Mouse (Mus musculus): ENCODE measurements around the gene Sh2d3c. TPM values are rescaled to one million over a fixed set of nuclear protein-coding genes. Genes with fewer than 3 reads are reported as not detected.

Sh2d3c gene
- polyA plus RNA-seq, 1 experiment from 2014 or later = 27.4 TPM

- H3K27ac ChIP-seq (ENCODE audit: low read length) = peak overlapping the region; percentile 40; the same call in 1 of the 2 replicates
- peak; percentile 97 for ATAC-seq (ENCODE audit: insufficient read depth, low FRiP score)
- H3K4me3 ChIP-seq (replicated peaks; ENCODE audit: low read length) = peak overlapping the region; percentile 50
- H3K9ac ChIP-seq (ENCODE audit: low read length) = peak overlapping the region; percentile 69
- WGBS = 1% methylated on average over 16 of the region's 16 CpGs
- no peaks in the 10 kb centered on the region for H3K9me3 ChIP-seq (replicated peaks; ENCODE audit: control insufficient read depth, low read length)
- H3K4me2 ChIP-seq (ENCODE audit: low read depth, low read length) = peak overlapping the region; percentile 66
- no peaks in the 10 kb centered on the region for H3K27me3 ChIP-seq (ENCODE audit: control insufficient read depth, insufficient read depth, low read length)
- H3K36me3 ChIP-seq (ENCODE audit: control insufficient read depth, insufficient read depth, low read length) = no peaks in the 10 kb centered on the region
- H3K4me1 ChIP-seq (ENCODE audit: control insufficient read depth, insufficient read depth, low read length) = peaks cover 16% of the 10 kb centered on the region
These were observed 6.6 kb downstream of the Sh2d3c start for GRCm38 (mm10) chr2:32727435-32727834.

DNA sequence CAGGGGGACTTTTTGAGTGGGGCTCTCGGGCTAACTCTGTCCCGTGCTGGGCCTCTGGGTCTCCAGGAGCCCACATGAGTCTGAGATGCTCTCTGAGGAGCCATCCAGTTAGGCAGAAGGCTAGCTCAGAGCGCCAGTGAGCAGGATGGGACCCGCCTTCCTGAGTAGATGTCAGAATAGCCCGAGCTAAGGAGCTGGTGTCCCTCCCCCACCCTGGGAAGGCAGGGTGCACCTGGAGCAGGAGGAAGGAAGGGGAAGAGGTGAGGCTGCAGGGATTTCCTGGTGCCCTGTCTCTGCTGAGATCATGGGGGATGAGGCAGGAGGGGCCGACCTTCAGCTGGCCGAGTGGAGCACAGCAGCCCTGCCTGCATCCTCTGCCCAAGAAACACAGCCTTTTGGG lies 7.6 kb downstream of the Sh2d3c start:
- Histone ChIP-seq H3K36me3 (ENCODE audit: control insufficient read depth, insufficient read depth, low read length) (no peaks in the 10 kb centered on the region), H3K9ac (ENCODE audit: low read length) (peak overlapping the region; percentile 69), H3K27me3 (ENCODE audit: control insufficient read depth, insufficient read depth, low read length) (no peaks in the 10 kb centered on the region), H3K4me1 (ENCODE audit: control insufficient read depth, insufficient read depth, low read length) (peaks cover 16% of the 10 kb centered on the region), H3K27ac (ENCODE audit: low read length) (peak overlapping the region; percentile 15; the same call in 1 of the 2 replicates), H3K4me3 (replicated peaks; ENCODE audit: low read length) (peak overlapping the region; percentile 50), H3K9me3 (replicated peaks; ENCODE audit: control insufficient read depth, low read length) (no peaks in the 10 kb centered on the region), H3K4me2 (ENCODE audit: low read depth, low read length) (peak overlapping the region; percentile 66)
- no peak for ATAC-seq (ENCODE audit: insufficient read depth, low FRiP score)
- WGBS = 39% methylated on average over 7 of the region's 7 CpGs

DNA sequence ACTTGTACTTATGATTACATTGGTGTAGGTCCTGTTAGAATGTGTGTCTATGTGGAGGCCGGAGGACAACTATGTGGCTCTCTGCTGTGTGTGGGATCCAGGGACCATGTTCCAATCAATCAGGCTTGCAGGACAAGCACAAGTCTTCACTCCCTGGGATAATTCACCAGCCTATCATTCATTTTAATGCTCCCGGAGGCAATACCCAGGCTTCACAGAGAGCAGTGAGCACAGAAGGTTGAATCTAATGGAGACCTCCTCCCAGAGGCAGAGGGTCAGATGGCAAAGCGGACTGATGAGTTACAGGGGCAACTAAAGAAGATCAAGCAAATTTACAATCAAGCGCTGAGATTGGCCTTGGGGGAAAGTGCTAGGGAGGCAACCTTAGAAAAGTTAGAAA lies 8.7 kb downstream of the Sh2d3c start:
- H3K36me3 ChIP-seq (ENCODE audit: control insufficient read depth, insufficient read depth, low read length) = no peaks in the 10 kb centered on the region
- peaks cover 19% of the 10 kb centered on the region for H3K4me1 ChIP-seq (ENCODE audit: control insufficient read depth, insufficient read depth, low read length)
- no peak for ATAC-seq (ENCODE audit: insufficient read depth, low FRiP score)
- H3K27ac ChIP-seq (ENCODE audit: low read length) = peak overlapping the region; percentile 46; the same call in 1 of the 2 replicates
- no peaks in the 10 kb centered on the region for H3K27me3 ChIP-seq (ENCODE audit: control insufficient read depth, insufficient read depth, low read length)
- H3K4me3 ChIP-seq (replicated peaks; ENCODE audit: low read length) = peak overlapping the region; percentile 19
- peak overlapping the region; percentile 19; the same call in 1 of the 2 replicates for H3K9ac ChIP-seq (ENCODE audit: low read length)
- peak overlapping the region; percentile 38 for H3K4me2 ChIP-seq (ENCODE audit: low read depth, low read length)
- no peaks in the 10 kb centered on the region for H3K9me3 ChIP-seq (replicated peaks; ENCODE audit: control insufficient read depth, low read length)
- 68% methylated on average over 4 of the region's 4 CpGs for WGBS

GRCm38 (mm10) chr2:32730854-32731253 lies 10.0 kb downstream of the Sh2d3c start:
- H3K4me1 ChIP-seq (ENCODE audit: control insufficient read depth, insufficient read depth, low read length) = peaks cover 26% of the 10 kb centered on the region
- peak overlapping the region; percentile 37; the same call in 1 of the 2 replicates for H3K9ac ChIP-seq (ENCODE audit: low read length)
- peak overlapping the region; percentile 89 for H3K27ac ChIP-seq (ENCODE audit: low read length)
- H3K4me3 ChIP-seq (replicated peaks; ENCODE audit: low read length) = 0 out of 2 replicates have a peak overlapping the region, but pooled peaks have one; percentile 1
- no peaks in the 10 kb centered on the region for H3K9me3 ChIP-seq (replicated peaks; ENCODE audit: control insufficient read depth, low read length)
- no peaks in the 10 kb centered on the region for H3K36me3 ChIP-seq (ENCODE audit: control insufficient read depth, insufficient read depth, low read length)
- 32% methylated on average over 11 of the region's 11 CpGs for WGBS
- H3K27me3 ChIP-seq (ENCODE audit: control insufficient read depth, insufficient read depth, low read length) = no peaks in the 10 kb centered on the region
- no peak for ATAC-seq (ENCODE audit: insufficient read depth, low FRiP score)
- H3K4me2 ChIP-seq (ENCODE audit: low read depth, low read length) = peak overlapping the region; percentile 38

DNA sequence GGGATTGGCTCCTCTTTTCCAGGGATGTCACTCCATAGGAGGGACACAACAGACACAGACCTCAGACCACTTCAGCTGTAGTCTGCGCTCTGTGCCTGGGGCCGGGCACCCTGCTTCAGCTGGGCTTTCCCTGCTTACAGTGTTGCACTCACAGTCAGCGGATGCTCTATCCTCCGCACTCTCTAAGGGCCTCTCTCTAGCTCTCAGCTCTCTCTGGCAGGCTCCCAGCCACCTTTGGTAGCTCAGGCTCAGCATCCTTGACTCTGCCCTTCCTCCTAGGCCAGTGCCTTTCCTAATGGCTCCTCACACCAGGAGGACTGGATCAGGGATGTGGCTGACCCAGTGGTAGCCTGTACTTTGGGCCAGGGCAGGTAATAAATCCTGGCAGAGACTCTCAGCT lies 11.1 kb downstream of the Sh2d3c start:
- Histone ChIP-seq H3K27ac (ENCODE audit: low read length) (peak overlapping the region; percentile 89), H3K4me3 (replicated peaks; ENCODE audit: low read length) (no peak overlapping the region), H3K36me3 (ENCODE audit: control insufficient read depth, insufficient read depth, low read length) (no peaks in the 10 kb centered on the region), H3K9me3 (replicated peaks; ENCODE audit: control insufficient read depth, low read length) (no peaks in the 10 kb centered on the region), H3K9ac (ENCODE audit: low read length) (peak overlapping the region; percentile 28; the same call in 1 of the 2 replicates), H3K4me2 (ENCODE audit: low read depth, low read length) (no peak overlapping the region), H3K27me3 (ENCODE audit: control insufficient read depth, insufficient read depth, low read length) (no peaks in the 10 kb centered on the region), H3K4me1 (ENCODE audit: control insufficient read depth, insufficient read depth, low read length) (peaks cover 26% of the 10 kb centered on the region)
- no peak for ATAC-seq (ENCODE audit: insufficient read depth, low FRiP score)
- WGBS = 67% methylated on average over 4 of the region's 4 CpGs

- Histone ChIP-seq H3K27me3 (ENCODE audit: control insufficient read depth, insufficient read depth, low read length) (no peaks in the 10 kb centered on the region), H3K27ac (ENCODE audit: low read length) (no peak overlapping the region), H3K4me2 (ENCODE audit: low read depth, low read length) (no peak overlapping the region), H3K36me3 (ENCODE audit: control insufficient read depth, insufficient read depth, low read length) (no peaks in the 10 kb centered on the region), H3K4me3 (replicated peaks; ENCODE audit: low read length) (no peak overlapping the region), H3K9me3 (replicated peaks; ENCODE audit: control insufficient read depth, low read length) (no peaks in the 10 kb centered on the region), H3K4me1 (ENCODE audit: control insufficient read depth, insufficient read depth, low read length) (peaks cover 26% of the 10 kb centered on the region), H3K9ac (ENCODE audit: low read length) (no peak overlapping the region)
- no peak for ATAC-seq (ENCODE audit: insufficient read depth, low FRiP score)
- WGBS = 71% methylated on average over 6 of the region's 6 CpGs
These were observed 11.8 kb downstream of the Sh2d3c start for GRCm38 (mm10) chr2:32732695-32733094.

DNA sequence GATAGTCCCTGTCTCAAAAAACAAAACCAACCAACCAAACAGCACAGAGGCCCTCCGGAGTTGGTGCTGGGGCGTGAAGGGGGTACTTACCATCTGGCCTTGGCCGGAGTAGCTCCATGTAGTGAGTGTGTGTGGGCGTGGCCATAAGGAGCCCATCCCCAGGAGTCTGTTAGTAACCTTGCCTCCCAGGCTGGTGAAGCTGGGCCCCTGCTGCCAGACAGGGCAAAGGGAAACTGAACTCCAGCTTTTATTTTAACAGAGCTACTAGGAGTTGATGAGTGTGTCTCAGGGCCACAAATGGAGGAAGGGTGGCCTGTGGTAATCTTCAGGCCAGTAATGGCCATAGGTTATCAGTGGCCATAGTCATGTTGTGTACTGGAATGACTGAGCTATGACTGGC lies 13.6 kb downstream of the Sh2d3c start:
- no peaks in the 10 kb centered on the region for H3K36me3 ChIP-seq (ENCODE audit: control insufficient read depth, insufficient read depth, low read length)
- WGBS = 38% methylated on average over 4 of the region's 4 CpGs
- no peak overlapping the region for H3K4me2 ChIP-seq (ENCODE audit: low read depth, low read length)
- H3K27ac ChIP-seq (ENCODE audit: low read length) = peak overlapping the region; percentile 58
- H3K4me1 ChIP-seq (ENCODE audit: control insufficient read depth, insufficient read depth, low read length) = peaks cover 26% of the 10 kb centered on the region
- no peaks in the 10 kb centered on the region for H3K9me3 ChIP-seq (replicated peaks; ENCODE audit: control insufficient read depth, low read length)
- H3K9ac ChIP-seq (ENCODE audit: low read length) = no peak overlapping the region
- H3K4me3 ChIP-seq (replicated peaks; ENCODE audit: low read length) = no peak overlapping the region
- H3K27me3 ChIP-seq (ENCODE audit: control insufficient read depth, insufficient read depth, low read length) = no peaks in the 10 kb centered on the region
- no peak for ATAC-seq (ENCODE audit: insufficient read depth, low FRiP score)

GRCm38 (mm10) chr2:32734933-32735332 lies 14.1 kb downstream of the Sh2d3c start:
- H3K27ac ChIP-seq (ENCODE audit: low read length) = peak overlapping the region; percentile 58; the same call in 1 of the 2 replicates
- WGBS = 49% methylated on average over 4 of the region's 4 CpGs
- no peaks in the 10 kb centered on the region for H3K36me3 ChIP-seq (ENCODE audit: control insufficient read depth, insufficient read depth, low read length)
- H3K9me3 ChIP-seq (replicated peaks; ENCODE audit: control insufficient read depth, low read length) = no peaks in the 10 kb centered on the region
- H3K4me2 ChIP-seq (ENCODE audit: low read depth, low read length) = no peak overlapping the region
- H3K9ac ChIP-seq (ENCODE audit: low read length) = no peak overlapping the region
- H3K4me1 ChIP-seq (ENCODE audit: control insufficient read depth, insufficient read depth, low read length) = peaks cover 26% of the 10 kb centered on the region
- ATAC-seq (ENCODE audit: insufficient read depth, low FRiP score) = no peak; the same call in 1 of the 2 replicates
- H3K27me3 ChIP-seq (ENCODE audit: control insufficient read depth, insufficient read depth, low read length) = no peaks in the 10 kb centered on the region
- no peak overlapping the region for H3K4me3 ChIP-seq (replicated peaks; ENCODE audit: low read length)

DNA sequence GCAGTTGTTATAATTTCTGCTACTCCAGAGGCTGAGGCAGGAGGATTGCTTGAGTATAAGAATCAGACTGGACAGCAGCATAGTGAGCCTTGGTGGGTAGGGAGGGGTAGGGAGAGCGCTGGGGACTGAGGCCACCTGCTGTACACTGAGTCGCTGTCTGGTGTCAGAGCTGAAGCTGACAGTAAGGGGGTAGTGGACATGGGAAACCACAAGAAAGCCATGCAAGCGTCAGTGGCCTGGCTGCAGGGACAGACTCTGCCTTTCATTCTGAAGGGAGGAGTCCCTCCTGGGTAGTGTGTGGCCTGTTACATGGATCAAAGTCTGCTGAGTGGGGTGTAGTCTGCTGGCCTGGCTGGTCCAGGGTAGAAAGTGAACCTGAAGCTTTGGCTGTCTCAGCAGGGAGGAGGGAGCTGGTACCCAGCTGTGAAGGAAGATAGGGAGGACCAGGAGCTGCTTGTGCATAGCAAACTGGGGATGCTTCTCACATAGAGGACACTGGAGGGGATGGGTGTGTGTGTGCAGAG lies 15.5 kb downstream of the Sh2d3c start:
- 50% methylated on average over 3 of the region's 3 CpGs for WGBS
- no peak overlapping the region for H3K27ac ChIP-seq (ENCODE audit: low read length)
- H3K9me3 ChIP-seq (replicated peaks; ENCODE audit: control insufficient read depth, low read length) = no peaks in the 10 kb centered on the region
- peaks cover 23% of the 10 kb centered on the region for H3K4me1 ChIP-seq (ENCODE audit: control insufficient read depth, insufficient read depth, low read length)
- no peaks in the 10 kb centered on the region for H3K36me3 ChIP-seq (ENCODE audit: control insufficient read depth, insufficient read depth, low read length)
- H3K27me3 ChIP-seq (ENCODE audit: control insufficient read depth, insufficient read depth, low read length) = no peaks in the 10 kb centered on the region
- no peak overlapping the region for H3K9ac ChIP-seq (ENCODE audit: low read length)
- ATAC-seq (ENCODE audit: insufficient read depth, low FRiP score) = no peak
- no peak overlapping the region for H3K4me2 ChIP-seq (ENCODE audit: low read depth, low read length)
- H3K4me3 ChIP-seq (replicated peaks; ENCODE audit: low read length) = no peak overlapping the region
